24 mouse cellular contexts compared by ENCODE assay signal in genomic region chr9:58297065-58297464, GRCm38 (mm10). TPM values are rescaled to one million over a fixed set of nuclear protein-coding genes. Genes with fewer than 3 reads are reported as not detected.
DNase-seq lines count a peak whose midpoint lies in the region; ATAC-seq and TF ChIP-seq lines count a peak whose summit lies in the region.
"Had no signal": no experiment of that assay in that cellular context is flagged by ENCODE, and none has a peak within 500 bp of the region (broad histone marks: within the 10 kb centered on the region; RNA-seq: fewer than 3 reads in every experiment).

No protein-coding gene starts in this region.

- no peak for TF ChIP-seq CTCF in kidney, postnatal 0 days (IDR thresholded peaks at IDR 0.05; ENCODE audit: low read depth)
- TF ChIP-seq CTCF in embryonic fibroblast, embryonic 13.5 days (IDR thresholded peaks at IDR 0.05; ENCODE audit: borderline replicate concordance, insufficient read depth, low read length) = no peak

- H3K4me2 ChIP-seq in heart, embryonic 12.5 days = no peak overlapping the region
- no peak overlapping the region for H3K4me2 ChIP-seq in kidney, postnatal 0 days (ENCODE audit: low read length)
- no peak overlapping the region for H3K4me2 ChIP-seq in stomach, embryonic 15.5 days
- H3K4me2 ChIP-seq: heart, embryonic 11.5 days; hindbrain, embryonic 14.5 days; liver, embryonic 15.5 days; lung, embryonic 14.5 days; midbrain, embryonic 13.5 days had no signal

- DNase-seq in heart, adult 9 months (ENCODE audit: low spot score in 2 of 2) = no peak
- DNase-seq in kidney, postnatal 0 days (ENCODE audit: low spot score) = no peak
- DNase-seq in kidney, postnatal 36 days = no peak
- DNase-seq in ovary, adult 18-20 months (ENCODE audit: low spot score) = no peak
- DNase-seq: adrenal gland, postnatal 14 days; cerebellum, adult 11 months; cerebellum, adult 9-10 months; cerebellum, postnatal 36 days; gastrocnemius, postnatal 10 days; heart, postnatal 36 days; kidney, adult 11 months; layer of hippocampus, postnatal 36 days; lung, embryonic 14.5 days; right cerebral cortex, postnatal 25 days; thymus, postnatal 4 days had no signal

- no peak for TF ChIP-seq POLR2A in embryonic fibroblast, embryonic 13.5 days (IDR thresholded peaks at IDR 0.05; ENCODE audit: low read depth, low read length)

- no peak for ATAC-seq in heart, embryonic 12.5 days (ENCODE audit: insufficient number of reproducible peaks, low FRiP score)
- ATAC-seq in kidney, postnatal 0 days (replicated peaks; ENCODE audit: low FRiP score, low read depth) = no peak
- no peak for ATAC-seq in stomach, embryonic 15.5 days (ENCODE audit: insufficient read depth, low FRiP score, low read depth)
- ATAC-seq: CD4-positive, CD25-positive, alpha-beta regulatory T cell, adult 4 months; forebrain, embryonic 16.5 days; midbrain, embryonic 13.5 days had no signal

- peaks cover 13% of the 10 kb centered on the region for H3K36me3 ChIP-seq in heart, embryonic 12.5 days
- no peaks in the 10 kb centered on the region for H3K36me3 ChIP-seq in kidney, postnatal 0 days (ENCODE audit: insufficient read depth, low read length)
- H3K36me3 ChIP-seq in stomach, embryonic 15.5 days = no peaks in the 10 kb centered on the region
- H3K36me3 ChIP-seq: liver, embryonic 15.5 days; midbrain, embryonic 13.5 days had no signal

- 63% methylated on average over 6 of the region's 6 CpGs for WGBS in heart, embryonic 12.5 days
- 93% methylated on average over 6 of the region's 6 CpGs for WGBS in kidney, postnatal 0 days
- 75% methylated on average over 6 of the region's 6 CpGs for WGBS in stomach, embryonic 15.5 days

- H3K9ac ChIP-seq in heart, embryonic 12.5 days = no peak overlapping the region
- H3K9ac ChIP-seq in kidney, postnatal 0 days (ENCODE audit: low read depth, low read length) = no peak overlapping the region
- H3K9ac ChIP-seq in stomach, embryonic 15.5 days = no peak overlapping the region
- H3K9ac ChIP-seq: hindbrain, embryonic 14.5 days; liver, embryonic 15.5 days; lung, embryonic 14.5 days; midbrain, embryonic 13.5 days had no signal

- no peaks in the 10 kb centered on the region for H3K9me3 ChIP-seq in heart, embryonic 12.5 days (replicated peaks)
- H3K9me3 ChIP-seq in kidney, postnatal 0 days (replicated peaks; ENCODE audit: low read length) = no peaks in the 10 kb centered on the region
- H3K9me3 ChIP-seq in stomach, embryonic 15.5 days = no peaks in the 10 kb centered on the region
- H3K9me3 ChIP-seq: liver, embryonic 15.5 days; midbrain, embryonic 13.5 days had no signal

- H3K27ac ChIP-seq in heart, embryonic 12.5 days (ENCODE audit: poor library complexity, severe bottlenecking) = peak overlapping the region; percentile 34; the same call in 1 of the 2 replicates
- H3K27ac ChIP-seq in kidney, postnatal 0 days = peak overlapping the region; percentile 82; the same call in 1 of the 2 replicates
- peak overlapping the region; percentile 80 for H3K27ac ChIP-seq in embryonic fibroblast, embryonic 13.5 days (ENCODE audit: insufficient read depth, low read length)
- H3K27ac ChIP-seq in stomach, embryonic 15.5 days = peak overlapping the region; percentile 86; the same call in 1 of the 2 replicates
- H3K27ac ChIP-seq: hindbrain, embryonic 14.5 days; liver, embryonic 15.5 days; midbrain, embryonic 13.5 days had no signal

- no peaks in the 10 kb centered on the region for H3K27me3 ChIP-seq in heart, embryonic 12.5 days (replicated peaks)
- H3K27me3 ChIP-seq in kidney, postnatal 0 days (ENCODE audit: insufficient read depth, low read length) = no peaks in the 10 kb centered on the region
- no peaks in the 10 kb centered on the region for H3K27me3 ChIP-seq in stomach, embryonic 15.5 days (replicated peaks)
- H3K27me3 ChIP-seq: midbrain, embryonic 13.5 days had no signal

- peaks cover 50% of the 10 kb centered on the region for H3K4me1 ChIP-seq in heart, embryonic 12.5 days (replicated peaks)
- H3K4me1 ChIP-seq in kidney, postnatal 0 days (replicated peaks; ENCODE audit: insufficient read depth, low read length) = 0 out of 2 replicates have a peak, but pooled peaks cover 17% of the 10 kb centered on the region
- H3K4me1 ChIP-seq in embryonic fibroblast, embryonic 13.5 days (ENCODE audit: control insufficient read depth, insufficient read depth, low read length) = peaks cover 28% of the 10 kb centered on the region
- peaks cover 33% of the 10 kb centered on the region for H3K4me1 ChIP-seq in stomach, embryonic 15.5 days

- H3K4me3 ChIP-seq in heart, embryonic 12.5 days = no peak overlapping the region
- H3K4me3 ChIP-seq in kidney, postnatal 0 days (replicated peaks; ENCODE audit: low read depth, low read length) = no peak overlapping the region
- H3K4me3 ChIP-seq in embryonic fibroblast, embryonic 13.5 days (ENCODE audit: insufficient read depth, low read length) = no peak overlapping the region
- H3K4me3 ChIP-seq in stomach, embryonic 15.5 days (replicated peaks) = no peak overlapping the region
- H3K4me3 ChIP-seq: liver, embryonic 15.5 days; midbrain, embryonic 13.5 days had no signal

RNA-seq across cellular contexts. Expression of gene Loxl1, which starts 15.9 kb away (rescaled TPM):
- 57.4 and 62.4 TPM in 2 replicates for polyA plus RNA-seq in heart, embryonic 12.5 days (2016; fragmentation: Nextera tagmentation; extraction: Ambion mirVana)
- polyA plus RNA-seq in kidney, postnatal 0 days (2015; fragmentation: Nextera tagmentation; extraction: Ambion mirVana) = 60.9 and 62.2 TPM in 2 replicates
- polyA plus RNA-seq in embryonic fibroblast, embryonic 13.5 days (2011; ENCODE audit: insufficient read length, low read depth, missing spikeins) = 158 and 210 TPM in 2 replicates
- polyA plus RNA-seq in stomach, embryonic 15.5 days (2015; fragmentation: Nextera tagmentation; extraction: Ambion mirVana) = 42.1 and 49.2 TPM in 2 replicates
- polyA plus RNA-seq: CD4-positive, CD25-positive, alpha-beta regulatory T cell, adult 4 months had no signal

RNA-seq across cellular contexts. Expression of gene Stoml1, which starts 44.1 kb away (rescaled TPM):
- 24.0 and 24.7 TPM in 2 replicates for polyA plus RNA-seq in heart, embryonic 12.5 days (2016; fragmentation: Nextera tagmentation; extraction: Ambion mirVana)
- polyA plus RNA-seq in kidney, postnatal 0 days (2015; fragmentation: Nextera tagmentation; extraction: Ambion mirVana) = 36.6 and 37.6 TPM in 2 replicates
- polyA plus RNA-seq in embryonic fibroblast, embryonic 13.5 days (2011; ENCODE audit: insufficient read length, low read depth, missing spikeins) = 25.9 and 27.0 TPM in 2 replicates
- polyA plus RNA-seq in stomach, embryonic 15.5 days (2015; fragmentation: Nextera tagmentation; extraction: Ambion mirVana) = 24.1 and 30.0 TPM in 2 replicates

RNA-seq across cellular contexts. Expression of gene Pml, which starts 47.5 kb away (rescaled TPM):
- 15.2 and 15.5 TPM in 2 replicates for polyA plus RNA-seq in heart, embryonic 12.5 days (2016; fragmentation: Nextera tagmentation; extraction: Ambion mirVana)
- 14.3 and 15.2 TPM in 2 replicates for polyA plus RNA-seq in kidney, postnatal 0 days (2015; fragmentation: Nextera tagmentation; extraction: Ambion mirVana)
- 56.3 and 86.6 TPM in 2 replicates for polyA plus RNA-seq in embryonic fibroblast, embryonic 13.5 days (2011; ENCODE audit: insufficient read length, low read depth, missing spikeins)
- 15.5 and 19.6 TPM in 2 replicates for polyA plus RNA-seq in stomach, embryonic 15.5 days (2015; fragmentation: Nextera tagmentation; extraction: Ambion mirVana)

Comparison
In these comparisons a context has a peak if more than half of its experiments do, and no peak if none do; other contexts are left out.
1. H3K27ac ChIP-seq: peak in every context shown above with its lines; median percentile 86 in stomach, embryonic 15.5 days; 82 in kidney, postnatal 0 days; 80 in embryonic fibroblast, embryonic 13.5 days; 34 in heart, embryonic 12.5 days.